Mouse (Mus musculus) neural tube, embryonic 12.5 days (tissue): Measurements from ENCODE around the gene Tmem115. TPM values are rescaled to one million over a fixed set of nuclear protein-coding genes. Genes with fewer than 3 reads are reported as not detected.
"Not testable (repeated sequence)": the region's sequence is repeated elsewhere in the genome, so short reads cannot be mapped to it uniquely, and the experiment has no call there.

ENCODE experiments used
- ATAC-seq: fragments of 200-750 bp; cut with Nextera tagmentation; 2 replicates; pipeline ENCODE4 v1.8.0; 2017; ENCODE audit warnings: low read depth, mild to moderate bottlenecking, moderate TSS enrichment, moderate library complexity; ENCODE audit not compliant: low FRiP score
- H3K27ac ChIP-seq: fragments of 300-500 bp; sonication (generic); 2 replicates; pipeline ENCODE4 v1.5.1; 2016
- H3K27me3 ChIP-seq: fragments of 300-500 bp; sonication (generic); replicated peaks from 2 replicates; pipeline ENCODE4 v1.6.1; 2016; ENCODE audit warnings: mild to moderate bottlenecking
- H3K36me3 ChIP-seq: fragments of 300-500 bp; sonication (generic); 2 replicates; pipeline ENCODE4 v1.6.1; 2016; ENCODE audit warnings: mild to moderate bottlenecking
- H3K4me1 ChIP-seq: fragments of 300-500 bp; sonication (generic); 2 replicates; pipeline ENCODE4 v1.6.1; 2016
- H3K4me2 ChIP-seq: fragments of 300-500 bp; sonication (generic); replicated peaks from 2 replicates; pipeline ENCODE4 v1.6.1; 2016; ENCODE audit warnings: mild to moderate bottlenecking
- H3K4me3 ChIP-seq: fragments of 300-500 bp; sonication (generic); 2 replicates; pipeline ENCODE4 v1.5.1; 2016
- H3K9ac ChIP-seq: fragments of 300-500 bp; sonication (generic); 2 replicates; pipeline ENCODE4 v1.6.1; 2016; ENCODE audit warnings: mild to moderate bottlenecking
- H3K9me3 ChIP-seq: fragments of 300-500 bp; sonication (generic); 2 replicates; pipeline ENCODE4 v1.6.1; 2016; ENCODE audit warnings: mild to moderate bottlenecking
- WGBS: fragments of 180-500 bp; shearing (Covaris S2); methylation state at CpG from one replicate; pipeline ENCODE4 v1.1.7; 2016; 5-methylcytosine and 5-hydroxymethylcytosine counted together
- polyA plus RNA-seq: library from polyadenylated mRNA; unstranded; fragments of >200 nt; fragmentation: Nextera tagmentation; extraction: Ambion mirVana; gene quantifications from 2 replicates; pipeline ENCODE4 v1.2.1, GENCODE M21; 2016

The Tmem115 gene
- polyA plus RNA-seq, 1 experiment from 2014 or later = 48.4 TPM

DNA sequence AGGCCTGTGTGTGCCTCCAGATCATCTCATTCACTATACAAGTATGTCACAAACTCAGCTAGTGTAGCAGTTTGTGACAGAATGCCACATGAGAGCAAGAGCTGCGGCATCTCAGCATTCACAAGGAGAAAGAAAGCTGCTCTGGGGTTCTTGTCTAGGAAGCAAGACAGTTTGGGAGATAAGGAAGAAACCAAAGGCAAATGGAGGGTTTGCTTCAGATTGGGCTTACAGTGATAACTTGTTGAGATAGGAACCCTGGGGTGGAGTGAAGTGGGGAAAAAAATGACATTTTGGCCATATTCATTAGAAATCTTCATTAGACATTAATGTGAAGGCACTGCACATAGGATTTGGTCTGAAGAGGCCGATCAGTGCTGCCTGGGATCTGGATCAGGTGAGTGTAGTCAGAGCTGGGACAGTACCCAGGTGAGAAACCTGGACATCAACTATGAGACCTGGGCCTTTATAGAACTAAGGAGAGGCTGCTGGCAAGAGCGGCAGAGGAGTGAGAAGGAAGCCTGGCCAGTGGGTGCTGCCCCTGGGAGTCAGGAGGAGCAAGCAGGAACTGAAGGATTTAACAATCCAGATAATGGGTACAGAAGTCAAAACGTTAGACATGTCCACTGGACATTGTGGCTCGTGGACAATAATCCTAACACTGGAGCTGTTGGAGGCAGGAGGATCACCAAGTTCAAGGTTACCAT is 19.1 kb downstream of the Tmem115 start:
- Histone ChIP-seq H3K4me2 (peak overlapping the region; percentile 96), H3K9ac (peak overlapping the region; percentile 73; the same call in 1 of the 2 replicates), H3K27me3 (peaks cover 48% of the 10 kb centered on the region), H3K9me3 (no peaks in the 10 kb centered on the region), H3K4me1 (peaks cover 46% of the 10 kb centered on the region), H3K36me3 (peaks cover 13% of the 10 kb centered on the region), H3K27ac (no peak overlapping the region), H3K4me3 (no peak overlapping the region; the same call in 1 of the 2 replicates)
- ATAC-seq = no peak
- 77% methylated on average over 5 of the region's 5 CpGs for WGBS

DNA sequence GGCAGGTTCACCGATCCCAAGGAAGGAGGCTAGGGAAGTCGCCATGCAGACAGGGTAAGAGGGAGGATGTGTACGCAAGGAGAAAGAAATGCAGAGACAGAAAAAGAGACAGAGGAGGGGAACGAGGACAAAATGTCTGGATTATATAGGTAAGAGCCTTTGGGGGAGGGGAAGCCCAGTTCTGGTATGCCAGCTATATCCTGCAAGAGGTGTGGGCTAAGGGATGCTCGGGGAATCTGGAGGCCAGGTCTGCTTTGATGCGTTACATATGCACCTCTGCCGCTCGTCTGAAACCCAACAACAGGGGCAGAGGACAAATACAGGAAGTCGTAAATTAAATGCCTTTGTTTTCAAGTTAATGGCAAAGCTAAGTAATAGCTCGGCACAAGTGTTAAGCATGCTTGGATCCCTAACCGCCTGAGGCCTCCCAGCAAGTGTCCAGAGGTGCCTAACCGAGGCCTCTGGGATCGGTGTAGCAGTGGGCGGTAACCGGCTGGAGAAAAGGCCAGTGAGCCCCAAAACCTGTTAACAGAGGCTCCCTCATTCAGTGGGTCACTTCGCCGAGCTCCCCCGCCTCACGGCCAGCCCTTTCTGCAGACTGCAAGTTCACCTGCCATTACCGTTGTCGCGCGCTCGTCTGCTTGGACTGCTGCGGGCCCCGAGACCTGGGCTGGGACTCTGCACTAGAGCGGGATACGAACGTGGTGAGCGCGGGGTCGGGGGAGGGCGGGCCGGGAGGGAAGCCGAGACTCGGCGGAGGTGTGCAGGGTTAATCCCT is 20.0 kb downstream of the Tmem115 start:
- Histone ChIP-seq H3K27me3 (peaks cover 44% of the 10 kb centered on the region), H3K4me3 (peak overlapping the region; percentile 72), H3K4me1 (peaks cover 46% of the 10 kb centered on the region), H3K4me2 (peak overlapping the region; percentile 96), H3K9ac (peak overlapping the region; percentile 73), H3K9me3 (no peaks in the 10 kb centered on the region), H3K27ac (0 out of 2 replicates have a peak overlapping the region, but pooled peaks have one; percentile 42), H3K36me3 (peaks cover 22% of the 10 kb centered on the region)
- 4% methylated on average over 37 of the region's 37 CpGs for WGBS
- peak; percentile 78 for ATAC-seq

DNA sequence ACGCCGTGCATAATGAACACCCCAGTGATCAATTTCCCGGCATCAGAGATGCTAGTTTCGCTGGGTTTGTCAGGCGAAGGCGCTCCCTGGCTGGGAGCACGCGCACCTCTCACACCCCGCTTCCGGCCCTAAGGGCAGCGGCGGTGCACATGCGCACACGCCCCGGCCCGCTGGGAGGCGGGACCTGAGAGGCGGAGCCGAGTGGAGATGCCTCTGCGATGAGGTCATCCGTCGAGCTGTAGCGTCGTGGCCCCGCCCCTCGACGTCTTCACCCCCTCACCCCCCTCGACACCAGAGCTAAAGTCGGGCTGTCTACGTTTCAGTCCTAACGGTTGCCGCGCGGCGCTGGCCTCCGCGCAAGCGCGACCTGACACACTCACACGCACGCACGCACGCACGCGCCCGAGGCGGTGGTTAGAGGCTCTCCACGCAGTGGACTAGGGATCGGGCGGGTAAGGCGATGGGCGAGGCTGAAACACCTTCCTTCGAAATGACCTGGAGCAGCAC is 20.6 kb downstream of the Tmem115 start:
- peak; percentile 94 for ATAC-seq
- H3K27me3 ChIP-seq = peaks cover 38% of the 10 kb centered on the region
- H3K27ac ChIP-seq = peak overlapping the region; percentile 69
- peaks cover 28% of the 10 kb centered on the region for H3K36me3 ChIP-seq
- no peaks in the 10 kb centered on the region for H3K9me3 ChIP-seq
- WGBS = under 1% methylated on average over 53 of the region's 53 CpGs
- peak overlapping the region; percentile 72 for H3K4me3 ChIP-seq
- peak overlapping the region; percentile 83 for H3K9ac ChIP-seq
- peaks cover 46% of the 10 kb centered on the region for H3K4me1 ChIP-seq
- peak overlapping the region; percentile 96 for H3K4me2 ChIP-seq

DNA sequence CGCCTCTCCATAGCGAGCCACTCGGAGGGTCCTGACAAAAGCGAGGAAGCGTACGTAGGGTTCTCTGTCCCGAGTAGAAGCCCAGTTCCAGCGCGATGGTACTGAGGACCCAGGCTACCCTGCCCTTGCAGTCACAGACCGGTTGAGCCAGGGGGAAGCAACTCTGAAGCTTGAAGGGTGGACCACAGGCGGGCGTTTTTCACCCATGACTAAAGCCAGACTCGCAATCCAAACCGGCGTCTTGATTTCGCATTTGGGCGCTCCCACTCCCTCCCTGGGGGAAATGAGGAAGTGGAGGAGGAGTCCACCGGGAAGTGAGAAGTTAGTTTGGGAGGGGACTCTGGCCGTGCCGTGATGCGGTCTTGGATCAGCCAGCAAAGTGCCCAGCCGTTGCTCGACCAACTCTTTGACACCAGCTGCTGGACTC is 21.3 kb downstream of the Tmem115 start:
- Histone ChIP-seq H3K9me3 (no peaks in the 10 kb centered on the region), H3K9ac (peak overlapping the region; percentile 83), H3K4me3 (peak overlapping the region; percentile 72), H3K36me3 (peaks cover 35% of the 10 kb centered on the region), H3K27me3 (peaks cover 31% of the 10 kb centered on the region), H3K4me1 (peaks cover 46% of the 10 kb centered on the region), H3K4me2 (peak overlapping the region; percentile 96), H3K27ac (peak overlapping the region; percentile 69)
- ATAC-seq = peak; percentile 45
- under 1% methylated on average over 23 of the region's 23 CpGs for WGBS

DNA sequence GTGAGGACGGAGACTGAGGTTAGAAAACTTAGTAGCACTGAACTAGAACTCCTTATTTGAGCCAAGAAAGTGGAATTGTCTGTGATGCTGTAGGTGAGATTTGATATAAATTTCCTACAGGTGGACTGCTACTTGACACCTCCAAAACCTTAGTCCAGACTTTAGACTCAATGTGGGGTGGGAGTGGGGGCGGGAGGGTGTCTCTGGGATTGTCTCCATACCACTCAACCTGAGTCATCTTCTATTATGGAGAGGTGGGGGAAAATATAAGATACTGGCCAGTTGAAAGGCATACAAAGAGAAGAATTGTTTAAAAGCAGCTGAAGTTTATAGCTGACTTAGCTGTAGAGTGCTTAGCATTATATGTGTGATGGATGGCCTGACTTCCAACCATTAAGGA is 22.0 kb downstream of the Tmem115 start:
- peaks cover 46% of the 10 kb centered on the region for H3K4me1 ChIP-seq
- peaks cover 42% of the 10 kb centered on the region for H3K36me3 ChIP-seq
- H3K9me3 ChIP-seq = no peaks in the 10 kb centered on the region
- peaks cover 24% of the 10 kb centered on the region for H3K27me3 ChIP-seq
- no peak overlapping the region for H3K27ac ChIP-seq
- WGBS = 58% methylated on average over 2 of the region's 2 CpGs
- H3K4me2 ChIP-seq = peak overlapping the region; percentile 96
- peak overlapping the region; percentile 83 for H3K9ac ChIP-seq
- peak overlapping the region; percentile 72 for H3K4me3 ChIP-seq
- ATAC-seq = no peak

DNA sequence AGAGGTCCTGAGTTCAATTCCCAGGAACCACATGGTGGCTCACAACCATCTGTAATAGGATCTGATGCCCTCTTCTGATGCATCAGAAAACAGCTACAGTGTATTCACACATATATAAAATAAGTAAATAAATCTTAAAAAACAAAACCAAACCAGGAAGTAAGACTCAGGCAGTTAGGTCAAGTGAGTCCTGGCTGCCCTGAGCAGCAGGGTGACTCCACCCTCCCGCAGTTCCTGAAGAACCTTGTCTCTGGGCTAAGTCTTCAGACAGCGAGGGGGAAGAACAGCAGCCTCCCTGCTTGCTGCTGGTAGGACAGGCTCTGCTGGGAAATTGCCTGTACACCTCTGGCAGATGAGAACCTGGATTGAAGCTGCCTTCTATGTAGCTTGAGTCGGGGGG is 22.6 kb downstream of the Tmem115 start:
- Histone ChIP-seq H3K4me2 (peak overlapping the region; percentile 96), H3K27ac (no peak overlapping the region), H3K36me3 (peaks cover 48% of the 10 kb centered on the region), H3K27me3 (peaks cover 18% of the 10 kb centered on the region), H3K9ac (no peak overlapping the region), H3K4me3 (no peak overlapping the region), H3K4me1 (peaks cover 40% of the 10 kb centered on the region), H3K9me3 (no peaks in the 10 kb centered on the region)
- no peak for ATAC-seq
- WGBS = 83% methylated on average over 3 of the region's 3 CpGs

DNA sequence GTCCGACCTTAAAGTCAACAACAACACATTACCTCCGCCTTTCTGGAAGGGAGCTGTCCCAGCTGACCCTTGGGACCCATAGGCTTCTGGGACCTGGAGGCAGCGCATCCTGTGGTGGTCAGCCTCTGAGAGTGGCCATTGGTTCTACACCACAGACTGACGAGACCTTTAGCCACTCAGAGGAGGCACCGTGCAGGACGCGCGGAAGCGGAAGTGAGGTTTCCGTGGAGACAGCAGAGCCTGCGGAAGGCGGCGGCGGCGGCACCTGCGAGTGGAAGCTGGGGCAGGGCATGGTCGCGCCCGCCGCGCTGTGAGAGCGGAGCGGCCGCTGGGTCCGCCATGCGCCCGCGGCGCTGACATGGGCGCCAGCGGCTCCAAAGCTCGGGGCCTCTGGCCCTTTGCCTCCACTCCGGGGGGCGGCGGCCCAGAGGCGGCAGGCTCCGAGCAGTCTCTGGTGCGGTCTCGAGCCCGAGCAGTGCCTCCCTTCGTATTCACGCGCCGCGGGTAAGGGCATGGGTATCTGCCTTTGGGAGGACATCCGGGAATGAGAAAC is 29.4 kb downstream of the Tmem115 start, which contains the start of gene Tusc2:
Gene Tusc2, plus strand, starts transcription at position 227 of the 553 bp plus-strand sequence.
- Histone ChIP-seq H3K27me3 (no peaks in the 10 kb centered on the region), H3K27ac (0 out of 2 replicates have a peak within 1 kb of the TSS, but pooled peaks have one; percentile 42), H3K36me3 (peaks cover 53% of the 10 kb centered on the region), H3K4me1 (peaks cover 25% of the 10 kb centered on the region), H3K4me2 (peak within 1 kb of the TSS; percentile 90), H3K4me3 (peak within 1 kb of the TSS; percentile 96), H3K9ac (peak within 1 kb of the TSS; percentile 90), H3K9me3 (no peaks in the 10 kb centered on the region)
- under 1% methylated on average over 46 of the region's 46 CpGs for WGBS
- ATAC-seq = peak; percentile 91

DNA sequence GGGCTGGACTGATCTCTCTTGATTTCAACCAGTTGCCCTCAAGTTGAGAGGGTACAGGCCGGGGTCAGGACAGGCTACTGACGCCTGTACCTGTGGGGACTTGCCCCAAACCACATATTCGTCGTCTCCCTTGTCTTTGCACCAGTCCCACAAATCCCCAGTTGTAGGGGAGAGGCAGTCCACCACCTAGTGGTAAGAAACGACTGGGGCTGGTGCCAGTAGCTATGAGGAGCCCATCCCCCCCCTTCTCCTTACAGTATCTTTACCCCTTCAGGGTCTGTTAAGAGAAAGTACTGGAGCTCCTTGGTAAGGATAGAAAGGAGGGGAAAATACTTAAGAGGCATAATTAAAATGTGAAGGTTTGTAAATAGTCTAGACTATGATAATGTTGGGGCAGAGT is 31.8 kb downstream of the Tmem115 start:
- Histone ChIP-seq H3K4me1 (peaks cover 40% of the 10 kb centered on the region), H3K36me3 (peaks cover 33% of the 10 kb centered on the region), H3K4me2 (peak overlapping the region; percentile 90; the same call in 1 of the 2 replicates)
- H3K27ac ChIP-seq, H3K9me3 ChIP-seq, ATAC-seq, H3K4me3 ChIP-seq, H3K27me3 ChIP-seq, H3K9ac ChIP-seq: not testable (repeated sequence)
- WGBS = 49% methylated on average over 5 of the region's 5 CpGs

DNA sequence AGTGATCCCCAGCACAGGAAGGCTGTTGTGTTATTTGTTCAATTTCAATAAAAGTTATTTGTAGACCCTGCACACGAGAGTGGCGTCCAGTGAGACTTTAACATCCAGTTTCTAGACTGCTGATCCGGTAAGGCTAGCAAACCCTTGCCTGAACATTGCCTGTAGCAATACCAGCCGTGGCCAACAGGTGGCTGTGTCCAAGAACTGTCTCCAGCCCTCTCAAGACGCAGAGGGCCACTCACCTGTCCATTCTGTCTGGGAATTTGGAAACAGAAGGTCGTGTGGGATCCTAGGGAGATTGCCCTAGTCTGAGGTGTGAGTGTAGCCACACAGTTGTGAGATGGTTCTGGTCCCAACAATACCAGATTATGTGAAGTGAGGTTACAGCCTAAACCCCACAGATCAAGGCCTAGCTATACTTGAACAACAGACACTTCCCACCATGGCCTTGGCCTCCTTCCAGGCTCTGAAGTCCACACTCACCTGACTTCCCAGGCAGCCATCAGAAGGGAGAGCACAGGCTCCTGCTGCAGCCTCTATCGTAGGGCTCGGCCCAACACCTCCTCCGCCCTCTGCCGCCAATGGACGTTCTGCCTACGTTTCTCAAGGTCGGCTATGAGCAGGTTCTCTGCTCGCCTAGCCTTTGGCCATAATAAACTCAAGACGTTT is 32.4 kb downstream of the Tmem115 start:
- ATAC-seq = no peak
- Histone ChIP-seq H3K27ac (no peak overlapping the region), H3K4me3 (no peak overlapping the region), H3K36me3 (peaks cover 33% of the 10 kb centered on the region), H3K9ac (no peak overlapping the region), H3K4me2 (no peak overlapping the region), H3K9me3 (no peaks in the 10 kb centered on the region), H3K27me3 (no peaks in the 10 kb centered on the region), H3K4me1 (peaks cover 46% of the 10 kb centered on the region)
- WGBS = 61% methylated on average over 15 of the region's 15 CpGs

DNA sequence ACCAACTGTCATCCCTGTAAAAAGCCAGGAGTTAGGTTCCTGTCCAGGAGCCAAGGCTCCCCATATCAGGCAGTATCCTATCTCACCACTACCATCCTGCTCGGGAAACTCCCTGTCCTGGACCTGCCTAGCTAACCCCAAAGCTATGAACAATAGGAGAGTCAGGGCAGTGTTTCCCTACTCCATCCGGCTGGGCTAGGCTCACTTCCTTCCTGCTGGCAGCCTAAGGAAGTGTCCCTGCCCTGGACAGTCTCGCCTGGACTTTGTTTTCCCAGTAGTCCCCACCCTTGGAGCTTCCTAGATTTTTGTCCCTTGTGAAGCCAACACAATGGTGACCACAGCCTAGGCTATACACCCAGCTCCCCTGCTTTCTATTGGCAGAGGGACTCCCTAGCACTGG is 33.1 kb downstream of the Tmem115 start:
- H3K36me3 ChIP-seq = peaks cover 33% of the 10 kb centered on the region

DNA sequence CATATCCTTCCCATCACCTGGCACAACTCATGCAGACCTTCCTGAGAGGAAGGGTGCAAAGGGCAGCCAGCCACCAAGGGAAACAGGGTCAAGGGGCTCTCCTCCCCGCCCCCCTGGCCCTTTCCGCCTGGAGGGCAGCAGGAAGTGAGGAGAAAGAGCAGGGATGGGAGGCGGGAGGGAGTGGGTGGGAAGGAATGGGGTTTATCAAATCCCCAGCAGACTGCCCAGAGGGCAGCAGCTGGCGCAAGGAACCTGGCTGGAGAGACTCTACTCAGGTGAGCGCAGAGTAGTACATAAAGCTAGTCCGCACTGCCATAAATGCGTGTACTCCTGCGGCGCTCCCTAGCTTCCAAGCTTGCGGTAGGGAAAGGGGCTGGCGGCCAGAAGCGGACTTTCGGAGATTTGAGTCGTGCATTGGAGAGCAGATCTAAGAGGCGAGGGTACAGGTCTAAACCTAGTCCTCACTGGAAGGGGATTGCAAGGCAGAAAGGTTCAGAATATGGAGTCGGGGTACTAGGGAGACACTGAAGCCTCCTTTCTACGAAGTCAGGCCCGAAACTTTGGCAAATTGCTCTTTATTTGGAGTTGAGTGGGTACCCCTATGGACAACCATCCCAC is 34.1 kb downstream of the Tmem115 start, which contains the start of gene Hyal2:
Gene Hyal2, plus strand, starts transcription at position 244 of the 618 bp plus-strand sequence.
- Histone ChIP-seq H3K4me3 (peak within 1 kb of the TSS; percentile 60), H3K4me1 (peaks cover 57% of the 10 kb centered on the region), H3K27ac (peak within 1 kb of the TSS; percentile 51), H3K9me3 (no peaks in the 10 kb centered on the region), H3K27me3 (no peaks in the 10 kb centered on the region), H3K36me3 (peaks cover 37% of the 10 kb centered on the region), H3K9ac (peak within 1 kb of the TSS; percentile 72), H3K4me2 (peak within 1 kb of the TSS; percentile 90)
- 6% methylated on average over 18 of the region's 18 CpGs for WGBS
- ATAC-seq = no peak

More for the DNA sequence above, 33.1 kb downstream of the Tmem115 start:
- WGBS = 69% methylated on average over 3 of the region's 3 CpGs
- H3K27ac ChIP-seq = no peak overlapping the region
- peak overlapping the region; percentile 90 for H3K4me2 ChIP-seq
- no peak overlapping the region for H3K4me3 ChIP-seq
- H3K9me3 ChIP-seq = no peaks in the 10 kb centered on the region
- no peak overlapping the region for H3K9ac ChIP-seq
- no peaks in the 10 kb centered on the region for H3K27me3 ChIP-seq
- no peak for ATAC-seq
- peaks cover 53% of the 10 kb centered on the region for H3K4me1 ChIP-seq
